ENCODE assay signal across 9 mouse cellular contexts in genomic region chr11:119268557-119269195, GRCm38 (mm10). TPM values are rescaled to one million over a fixed set of nuclear protein-coding genes. Genes with fewer than 3 reads are reported as not detected.
DNase-seq lines count a peak whose midpoint lies in the region; ATAC-seq lines count a peak whose summit lies in the region.
"Had no signal": no experiment of that assay in that cellular context is flagged by ENCODE, and none has a peak within 500 bp of the region (broad histone marks: within the 10 kb centered on the region; RNA-seq: fewer than 3 reads in every experiment).

No protein-coding gene starts in this region.

- H3K9ac ChIP-seq in heart, embryonic 14.5 days (ENCODE audit: low read length), result peak overlapping the region; percentile 91
- H3K9ac ChIP-seq in embryonic facial prominence, embryonic 11.5 days (replicated peaks; ENCODE audit: low read length), result peak overlapping the region; percentile 63; the same call in 1 of the 2 replicates
- peak overlapping the region; percentile 72 for H3K9ac ChIP-seq in hindbrain, embryonic 15.5 days
- peak overlapping the region; percentile 67 for H3K9ac ChIP-seq in liver, embryonic 11.5 days (ENCODE audit: low read depth, low read length)

- no peaks in the 10 kb centered on the region for H3K27me3 ChIP-seq in heart, embryonic 14.5 days (ENCODE audit: control insufficient read depth, insufficient read depth, low read length)
- H3K27me3 ChIP-seq in embryonic facial prominence, embryonic 11.5 days (ENCODE audit: control insufficient read depth, insufficient read depth, low read length), result no peaks in the 10 kb centered on the region
- H3K27me3 ChIP-seq in hindbrain, embryonic 15.5 days, result no peaks in the 10 kb centered on the region
- H3K27me3 ChIP-seq in liver, embryonic 11.5 days (replicated peaks; ENCODE audit: control insufficient read depth, insufficient read depth, low read length), result no peaks in the 10 kb centered on the region
- H3K27me3 ChIP-seq: Patski had no signal

- peak overlapping the region; percentile 60 to 77 for H3K4me3 ChIP-seq in heart, embryonic 14.5 days (ENCODE audit: control insufficient read depth in 1 of 2, insufficient read depth in 1 of 2, low read depth in 1 of 2, low read length in 2 of 2)
- H3K4me3 ChIP-seq in embryonic facial prominence, embryonic 11.5 days (ENCODE audit: low read depth, low read length), result peak overlapping the region; percentile 57
- H3K4me3 ChIP-seq in hindbrain, embryonic 15.5 days, result peak overlapping the region; percentile 57
- H3K4me3 ChIP-seq in liver, embryonic 11.5 days (ENCODE audit: low read depth, low read length), result peak overlapping the region; percentile 63

- peak overlapping the region; percentile 96 for H3K4me2 ChIP-seq in heart, embryonic 14.5 days (ENCODE audit: low read length)
- H3K4me2 ChIP-seq in embryonic facial prominence, embryonic 11.5 days (ENCODE audit: low read depth, low read length), result peak overlapping the region; percentile 86
- peak overlapping the region; percentile 78 for H3K4me2 ChIP-seq in hindbrain, embryonic 15.5 days
- peak overlapping the region; percentile 99 for H3K4me2 ChIP-seq in liver, embryonic 11.5 days

- H3K27ac ChIP-seq in heart, embryonic 14.5 days (replicated peaks in 1 of 2; ENCODE audit: control insufficient read depth in 1 of 2, insufficient read depth in 1 of 2, low read depth in 2 of 2, low read length in 2 of 2), result no peak overlapping the region
- H3K27ac ChIP-seq in embryonic facial prominence, embryonic 11.5 days (replicated peaks; ENCODE audit: low read depth, low read length), result no peak overlapping the region
- H3K27ac ChIP-seq in hindbrain, embryonic 15.5 days (replicated peaks), result peak overlapping the region; percentile 76; the same call in 1 of the 2 replicates
- peak overlapping the region; percentile 36 for H3K27ac ChIP-seq in liver, embryonic 11.5 days (ENCODE audit: low read depth, low read length)

- peaks cover 29% of the 10 kb centered on the region for H3K36me3 ChIP-seq in heart, embryonic 14.5 days (ENCODE audit: control insufficient read depth, insufficient read depth, low read length)
- H3K36me3 ChIP-seq in embryonic facial prominence, embryonic 11.5 days (replicated peaks; ENCODE audit: control insufficient read depth, insufficient read depth, low read depth, low read length), result no peaks in the 10 kb centered on the region
- H3K36me3 ChIP-seq in hindbrain, embryonic 15.5 days, result peaks cover 21% of the 10 kb centered on the region; the same call in 1 of the 2 replicates
- peaks cover 7% of the 10 kb centered on the region; the same call in 1 of the 2 replicates for H3K36me3 ChIP-seq in liver, embryonic 11.5 days (ENCODE audit: control insufficient read depth, insufficient read depth, low read length)

- no peak for ATAC-seq in heart, embryonic 14.5 days (ENCODE audit: insufficient number of reproducible peaks, insufficient read depth, low FRiP score, low read depth)
- no peak for ATAC-seq in embryonic facial prominence, embryonic 11.5 days (replicated peaks; ENCODE audit: insufficient number of reproducible peaks, low FRiP score, low TSS enrichment, low read depth)
- ATAC-seq in hindbrain, embryonic 15.5 days (ENCODE audit: low FRiP score, low read depth), result no peak
- no peak for ATAC-seq in liver, embryonic 11.5 days (replicated peaks; ENCODE audit: low FRiP score)

- intact Hi-C loops in heart, postnatal 36 days (cut with DNase I), result loop anchor here (2.0 kb wide), 1 partner anchor 30 kb away; no protein-coding TSS in a partner anchor

- peaks cover 5 to 11% of the 10 kb centered on the region in 2 experiments for H3K4me1 ChIP-seq in heart, embryonic 14.5 days (ENCODE audit: control insufficient read depth in 2 of 2, insufficient read depth in 2 of 2, low read length in 2 of 2)
- H3K4me1 ChIP-seq in embryonic facial prominence, embryonic 11.5 days (ENCODE audit: control insufficient read depth, insufficient read depth, low read length), result no peaks in the 10 kb centered on the region
- peaks cover 34% of the 10 kb centered on the region for H3K4me1 ChIP-seq in hindbrain, embryonic 15.5 days (replicated peaks)
- H3K4me1 ChIP-seq in liver, embryonic 11.5 days (replicated peaks; ENCODE audit: control insufficient read depth, insufficient read depth, low read length), result peaks cover 9% of the 10 kb centered on the region

- H3K9me3 ChIP-seq in heart, embryonic 14.5 days (ENCODE audit: control insufficient read depth, low read length), result no peaks in the 10 kb centered on the region
- no peaks in the 10 kb centered on the region for H3K9me3 ChIP-seq in embryonic facial prominence, embryonic 11.5 days (replicated peaks; ENCODE audit: control insufficient read depth, low read length)
- H3K9me3 ChIP-seq in hindbrain, embryonic 15.5 days, result no peaks in the 10 kb centered on the region
- no peaks in the 10 kb centered on the region for H3K9me3 ChIP-seq in liver, embryonic 11.5 days (ENCODE audit: control insufficient read depth, low read length)

- WGBS in heart, embryonic 14.5 days, result 82% methylated on average over 16 of the region's 16 CpGs
- WGBS in embryonic facial prominence, embryonic 11.5 days, result 81% methylated on average over 16 of the region's 16 CpGs
- WGBS in hindbrain, embryonic 15.5 days, result 72% methylated on average over 16 of the region's 16 CpGs
- 73% methylated on average over 16 of the region's 16 CpGs for WGBS in liver, embryonic 11.5 days

- DNase-seq in heart, postnatal 36 days, result no peak
- DNase-seq in embryonic facial prominence, embryonic 11.5 days (ENCODE audit: low spot score), result no peak
- DNase-seq in liver, embryonic 11.5 days (ENCODE audit: low spot score), result no peak
- DNase-seq in right cerebral cortex, postnatal 10 days (ENCODE audit: low spot score in 2 of 2), result peak; percentile 77 to 88
- no peak for DNase-seq in spleen, postnatal 4 days (ENCODE audit: low spot score in 2 of 2)
- no peak for DNase-seq in B cell, adult 2 months

RNA-seq across cellular contexts. Expression of gene Gaa, which starts 1.0 kb away (rescaled TPM):
- 73.6 and 75.7 TPM in 2 replicates for polyA plus RNA-seq in heart, embryonic 14.5 days (2014; fragmentation: Nextera tagmentation; extraction: Ambion mirVana)
- 10 to 100 TPM; 79.4 to 86.8 TPM for total RNA-seq in heart, postnatal 36 days (2021)
- 15.7 and 19.0 TPM in 2 replicates for polyA plus RNA-seq in embryonic facial prominence, embryonic 11.5 days (2014; fragmentation: Nextera tagmentation; extraction: Ambion mirVana)
- polyA plus RNA-seq in hindbrain, embryonic 15.5 days (2015; fragmentation: Nextera tagmentation; extraction: Ambion mirVana), result 95.1 and 105 TPM in 2 replicates
- polyA plus RNA-seq in liver, embryonic 11.5 days (2014; fragmentation: Nextera tagmentation; extraction: Ambion mirVana), result 40.5 and 42.5 TPM in 2 replicates

RNA-seq across cellular contexts. Expression of gene Eif4a3, which starts 31.2 kb away (rescaled TPM):
- 263 and 280 TPM in 2 replicates for polyA plus RNA-seq in heart, embryonic 14.5 days (2014; fragmentation: Nextera tagmentation; extraction: Ambion mirVana)
- total RNA-seq in heart, postnatal 36 days (2021), result 10 to 100 TPM; 64.4 to 72.8 TPM
- polyA plus RNA-seq in embryonic facial prominence, embryonic 11.5 days (2014; fragmentation: Nextera tagmentation; extraction: Ambion mirVana), result 392 and 414 TPM in 2 replicates
- polyA plus RNA-seq in hindbrain, embryonic 15.5 days (2015; fragmentation: Nextera tagmentation; extraction: Ambion mirVana), result 242 and 250 TPM in 2 replicates
- 403 and 404 TPM in 2 replicates for polyA plus RNA-seq in liver, embryonic 11.5 days (2014; fragmentation: Nextera tagmentation; extraction: Ambion mirVana)

RNA-seq across cellular contexts. Expression of gene Card14, which starts 38.9 kb away (rescaled TPM):
- polyA plus RNA-seq in heart, embryonic 14.5 days (2014; fragmentation: Nextera tagmentation; extraction: Ambion mirVana), result 0.39 and 0.51 TPM in 2 replicates
- under 1 TPM; 0.06 to 0.16 TPM for total RNA-seq in heart, postnatal 36 days (2021)
- polyA plus RNA-seq in embryonic facial prominence, embryonic 11.5 days (2014; fragmentation: Nextera tagmentation; extraction: Ambion mirVana), result 0.06 and 0.08 TPM in 2 replicates
- 0.36 and 0.58 TPM in 2 replicates for polyA plus RNA-seq in hindbrain, embryonic 15.5 days (2015; fragmentation: Nextera tagmentation; extraction: Ambion mirVana)
- 0.32 and 0.37 TPM in 2 replicates for polyA plus RNA-seq in liver, embryonic 11.5 days (2014; fragmentation: Nextera tagmentation; extraction: Ambion mirVana)

RNA-seq across cellular contexts. Expression of gene Ccdc40, which starts 40.3 kb away (rescaled TPM):
- polyA plus RNA-seq in heart, embryonic 14.5 days (2014; fragmentation: Nextera tagmentation; extraction: Ambion mirVana), result 1.8 and 1.9 TPM in 2 replicates
- under 1 TPM in 1 of 2 experiments, not detected in 1; 0.38 TPM for total RNA-seq in heart, postnatal 36 days (2021)
- polyA plus RNA-seq in embryonic facial prominence, embryonic 11.5 days (2014; fragmentation: Nextera tagmentation; extraction: Ambion mirVana), result 12.1 and 13.4 TPM in 2 replicates
- 14.6 and 15.4 TPM in 2 replicates for polyA plus RNA-seq in hindbrain, embryonic 15.5 days (2015; fragmentation: Nextera tagmentation; extraction: Ambion mirVana)
- polyA plus RNA-seq in liver, embryonic 11.5 days (2014; fragmentation: Nextera tagmentation; extraction: Ambion mirVana), result 4.1 and 5.4 TPM in 2 replicates

RNA-seq across cellular contexts. Expression of gene Tbc1d16, which starts 40.4 kb away (rescaled TPM):
- polyA plus RNA-seq in heart, embryonic 14.5 days (2014; fragmentation: Nextera tagmentation; extraction: Ambion mirVana), result 8.7 and 10.3 TPM in 2 replicates
- 10 to 100 TPM; 57.7 to 67.8 TPM for total RNA-seq in heart, postnatal 36 days (2021)
- polyA plus RNA-seq in embryonic facial prominence, embryonic 11.5 days (2014; fragmentation: Nextera tagmentation; extraction: Ambion mirVana), result 9.5 and 11.9 TPM in 2 replicates
- 56.1 and 57.1 TPM in 2 replicates for polyA plus RNA-seq in hindbrain, embryonic 15.5 days (2015; fragmentation: Nextera tagmentation; extraction: Ambion mirVana)
- polyA plus RNA-seq in liver, embryonic 11.5 days (2014; fragmentation: Nextera tagmentation; extraction: Ambion mirVana), result 3.4 and 3.6 TPM in 2 replicates

Comparison
In these comparisons a context has a peak if more than half of its experiments do, and no peak if none do; other contexts are left out.
1. H3K27ac ChIP-seq: peak in hindbrain, embryonic 15.5 days (single experiment) and liver, embryonic 11.5 days (single experiment); none in heart, embryonic 14.5 days (0 of 2) and embryonic facial prominence, embryonic 11.5 days (single experiment).
2. DNase-seq: peak in right cerebral cortex, postnatal 10 days (2 of 2); none in heart, postnatal 36 days (0 of 2), embryonic facial prominence, embryonic 11.5 days (single experiment), liver, embryonic 11.5 days (single experiment), spleen, postnatal 4 days (0 of 2) and B cell, adult 2 months (0 of 2).
3. Peak in every context shown above with its lines, with median percentiles within 50 percentile points of each other: H3K4me2 ChIP-seq, H3K4me3 ChIP-seq and H3K9ac ChIP-seq.